Mouse (Mus musculus) heart, postnatal 0 days (tissue): Measurements from ENCODE around the gene Olfr116. TPM values are rescaled to one million over a fixed set of nuclear protein-coding genes. Genes with fewer than 3 reads are reported as not detected.

Experiments
- ATAC-seq: fragments of 200-750 bp; cut with Nextera tagmentation; 2 replicates; pipeline ENCODE4 v1.8.0; 2017; ENCODE audit warnings: low read depth, moderate number of reproducible peaks, moderate library complexity; ENCODE audit not compliant: insufficient read depth
- DNase-seq: peaks from one replicate; pipeline ENCODE4 v3.0.0-alpha.2; 2016; ENCODE audit warnings: low spot score
- H3K27ac ChIP-seq: fragments of 300-500 bp; sonication (generic); 2 replicates; pipeline ENCODE4 v1.5.1; 2014; ENCODE audit warnings: low read depth, mild to moderate bottlenecking
- H3K27me3 ChIP-seq: fragments of 300-500 bp; sonication (generic); 2 replicates; pipeline ENCODE4 v1.6.1; 2014; ENCODE audit warnings: low read length, mixed read lengths; ENCODE audit not compliant: control insufficient read depth, insufficient read depth
- H3K36me3 ChIP-seq: fragments of 300-500 bp; sonication (generic); replicated peaks from 2 replicates; pipeline ENCODE4 v1.6.1; 2014; ENCODE audit warnings: low read length, mixed read lengths; ENCODE audit not compliant: control insufficient read depth, insufficient read depth
- H3K4me1 ChIP-seq: fragments of 300-500 bp; sonication (generic); 2 replicates; pipeline ENCODE4 v1.6.1; 2014; ENCODE audit warnings: antibody characterized with exemption; ENCODE audit not compliant: control insufficient read depth, insufficient read depth
- H3K4me2 ChIP-seq: fragments of 300-500 bp; sonication (generic); 2 replicates; pipeline ENCODE4 v1.6.1; 2014; ENCODE audit warnings: low read depth, mild to moderate bottlenecking, low read length, moderate library complexity
- H3K4me3 ChIP-seq: fragments of 300-500 bp; sonication (generic); 2 replicates; pipeline ENCODE4 v1.5.1; 2014; ENCODE audit warnings: low read depth, low read length
- H3K9ac ChIP-seq: fragments of 300-500 bp; sonication (generic); replicated peaks from 2 replicates; pipeline ENCODE4 v1.6.1; 2014; ENCODE audit warnings: low read depth, low read length, mixed read lengths
- H3K9me3 ChIP-seq: fragments of 300-500 bp; sonication (generic); replicated peaks from 2 replicates; pipeline ENCODE4 v1.6.1; 2016; ENCODE audit warnings: low read length; ENCODE audit not compliant: control insufficient read depth
- CTCF ChIP-seq: IDR thresholded peaks from 2 replicates; pipeline ENCODE4 v1.5.1; 2016; ENCODE audit warnings: antibody characterized with exemption, control low read depth, low read depth
- EP300 ChIP-seq: IDR thresholded peaks from 2 replicates; pipeline ENCODE4 v1.6.1; 2016; ENCODE audit warnings: antibody characterized with exemption, low read depth
- WGBS: fragments of 180-500 bp; shearing (Covaris S2); extraction: QIAGEN DNeasy Blood & Tissue Kit; methylation state at CpG from one replicate; pipeline ENCODE4 v1.1.7; 2014; 5-methylcytosine and 5-hydroxymethylcytosine counted together
- polyA plus RNA-seq: library from polyadenylated mRNA; unstranded; fragments of >200 nt; fragmentation: Nextera tagmentation; extraction: Ambion mirVana; gene quantifications from 2 replicates; pipeline ENCODE4 v1.2.1, GENCODE M21; 2015
- total RNA-seq: library from RNA; depleted of rRNA; stranded (reverse); fragments of >200 nt; gene quantifications from 2 replicates; pipeline ENCODE4 v1.2.3, GENCODE M21; 2014; ENCODE audit warnings: low replicate concordance; rRNA removed

The Olfr116 gene
- total RNA-seq, result not detected in 2 replicates
- not detected in 2 replicates for polyA plus RNA-seq

GRCm38 (mm10) chr17:37627009-37627408, at the start of gene Olfr116, which contains the start of gene Olfr115:
Gene Olfr116, minus strand, starts transcription at chr17:37627199.
Gene Olfr115, minus strand, starts transcription at chr17:37627109.
- Histone ChIP-seq H3K4me2 (no peak within 1 kb of the TSS), H3K27me3 (no peaks in the 10 kb centered on the region), H3K27ac (no peak within 1 kb of the TSS), H3K9me3 (peaks cover 3% of the 10 kb centered on the region; the same call in 1 of the 2 replicates), H3K9ac (no peak within 1 kb of the TSS), H3K4me3 (no peak within 1 kb of the TSS), H3K36me3 (no peaks in the 10 kb centered on the region), H3K4me1 (no peaks in the 10 kb centered on the region)
- 60% methylated on average over 2 of the region's 2 CpGs for WGBS
- ATAC-seq (no peak), DNase-seq (no peak)
- TF ChIP-seq CTCF (no peak), EP300 (no peak)

- Histone ChIP-seq H3K4me2 (no peak within 1 kb of the TSS), H3K4me1 (no peaks in the 10 kb centered on the region), H3K9me3 (no peaks in the 10 kb centered on the region), H3K9ac (no peak within 1 kb of the TSS), H3K36me3 (no peaks in the 10 kb centered on the region), H3K27ac (no peak within 1 kb of the TSS), H3K27me3 (no peaks in the 10 kb centered on the region), H3K4me3 (no peak within 1 kb of the TSS)
- DNase-seq (no peak), ATAC-seq (no peak)
- 49% methylated on average over 2 of the region's 2 CpGs for WGBS
- no peak for TF ChIP-seq EP300
Observed at GRCm38 (mm10) chr17:37666688-37667087, 39.7 kb upstream of the Olfr116 start, which contains the start of gene Olfr118. Gene Olfr118, plus strand, starts transcription at chr17:37666988.

GRCm38 (mm10) chr17:37663682-37664081, 36.7 kb upstream of the Olfr116 start, which contains the start of gene Olfr117:
Gene Olfr117, minus strand, starts transcription at chr17:37663782.
- H3K36me3 ChIP-seq, result no peaks in the 10 kb centered on the region
- DNase-seq (no peak), ATAC-seq (no peak)
- no peaks in the 10 kb centered on the region for H3K27me3 ChIP-seq
- H3K4me2 ChIP-seq, result no peak within 1 kb of the TSS
- H3K4me3 ChIP-seq, result no peak within 1 kb of the TSS
- no peaks in the 10 kb centered on the region for H3K4me1 ChIP-seq
- TF ChIP-seq CTCF (no peak), EP300 (no peak)
- H3K27ac ChIP-seq, result no peak within 1 kb of the TSS
- H3K9ac ChIP-seq, result no peak within 1 kb of the TSS
- WGBS, result 32% methylated on average over 1 of the region's 1 CpGs
- H3K9me3 ChIP-seq, result no peaks in the 10 kb centered on the region

- Histone ChIP-seq H3K27ac (no peak within 1 kb of the TSS), H3K4me3 (no peak within 1 kb of the TSS), H3K36me3 (no peaks in the 10 kb centered on the region), H3K4me1 (no peaks in the 10 kb centered on the region), H3K27me3 (no peaks in the 10 kb centered on the region), H3K9me3 (no peaks in the 10 kb centered on the region), H3K9ac (no peak within 1 kb of the TSS), H3K4me2 (no peak within 1 kb of the TSS)
- TF ChIP-seq CTCF (no peak), EP300 (no peak)
- ATAC-seq (no peak), DNase-seq (no peak)
Observed at GRCm38 (mm10) chr17:37592643-37593042, 34.4 kb downstream of the Olfr116 start, which contains the start of gene Olfr114. Gene Olfr114, minus strand, starts transcription at chr17:37592743.

- no peak within 1 kb of the TSS for H3K9ac ChIP-seq
- H3K36me3 ChIP-seq, result no peaks in the 10 kb centered on the region
- no peak within 1 kb of the TSS for H3K27ac ChIP-seq
- DNase-seq (no peak), ATAC-seq (no peak)
- no peak within 1 kb of the TSS for H3K4me3 ChIP-seq
- H3K4me1 ChIP-seq, result no peaks in the 10 kb centered on the region
- TF ChIP-seq CTCF, result no peak
- no peak for TF ChIP-seq EP300
- no peaks in the 10 kb centered on the region for H3K27me3 ChIP-seq
- H3K9me3 ChIP-seq, result no peaks in the 10 kb centered on the region
- no peak within 1 kb of the TSS for H3K4me2 ChIP-seq
Observed at GRCm38 (mm10) chr17:37577563-37577962, 49.4 kb downstream of the Olfr116 start, which contains the start of gene Olfr113. Gene Olfr113, minus strand, starts transcription at chr17:37577663.

Other genes with a start within 250 kb of the Olfr116 start
- gene Olfr105-ps, start 248.2 kb downstream of the Olfr116 start, total RNA-seq, result not detected in 2 replicates
- not detected in 2 replicates for gene Olfr105-ps, start 248.2 kb downstream of the Olfr116 start, polyA plus RNA-seq
- not detected in 2 replicates for gene Olfr106-ps, start 236.8 kb downstream of the Olfr116 start, total RNA-seq
- not detected in 2 replicates for gene Olfr106-ps, start 236.8 kb downstream of the Olfr116 start, polyA plus RNA-seq
- gene Olfr107, start 228.0 kb downstream of the Olfr116 start, total RNA-seq, result not detected in 2 replicates
- gene Olfr107, start 228.0 kb downstream of the Olfr116 start, polyA plus RNA-seq, result not detected in 2 replicates
- not detected in 2 replicates for gene Olfr108, start 181.7 kb downstream of the Olfr116 start, total RNA-seq
- not detected in 2 replicates for gene Olfr108, start 181.7 kb downstream of the Olfr116 start, polyA plus RNA-seq
- not detected in 2 replicates for gene Olfr109, start 168.3 kb downstream of the Olfr116 start, total RNA-seq
- not detected in 2 replicates for gene Olfr109, start 168.3 kb downstream of the Olfr116 start, polyA plus RNA-seq
- not detected in 2 replicates for gene H2-M2, start 143.6 kb downstream of the Olfr116 start, total RNA-seq
- gene H2-M2, start 143.6 kb downstream of the Olfr116 start, polyA plus RNA-seq, result not detected in 2 replicates
- not detected in 2 replicates for gene Olfr110, start 134.7 kb downstream of the Olfr116 start, total RNA-seq
- gene Olfr110, start 134.7 kb downstream of the Olfr116 start, polyA plus RNA-seq, result not detected in 2 replicates
- not detected in 2 replicates for gene Olfr111, start 119.2 kb downstream of the Olfr116 start, total RNA-seq
- gene Olfr111, start 119.2 kb downstream of the Olfr116 start, polyA plus RNA-seq, result not detected in 2 replicates
- not detected in 2 replicates for gene Olfr112, start 57.7 kb downstream of the Olfr116 start, total RNA-seq
- not detected in 2 replicates for gene Olfr112, start 57.7 kb downstream of the Olfr116 start, polyA plus RNA-seq
- not detected in 2 replicates for gene Olfr113, start 49.5 kb downstream of the Olfr116 start, total RNA-seq
- gene Olfr113, start 49.5 kb downstream of the Olfr116 start, polyA plus RNA-seq, result not detected in 2 replicates
- not detected in 2 replicates for gene Olfr114, start 34.5 kb downstream of the Olfr116 start, total RNA-seq
- gene Olfr114, start 34.5 kb downstream of the Olfr116 start, polyA plus RNA-seq, result not detected in 2 replicates
- gene Olfr115, start 90 bp downstream of the Olfr116 start, total RNA-seq, result not detected in 2 replicates
- gene Olfr115, start 90 bp downstream of the Olfr116 start, polyA plus RNA-seq, result not detected in 2 replicates
- not detected in 2 replicates for gene Olfr117, start 36.6 kb upstream of the Olfr116 start, total RNA-seq
- gene Olfr117, start 36.6 kb upstream of the Olfr116 start, polyA plus RNA-seq, result not detected in 2 replicates
- not detected in 2 replicates for gene Olfr118, start 39.8 kb upstream of the Olfr116 start, total RNA-seq
- gene Olfr118, start 39.8 kb upstream of the Olfr116 start, polyA plus RNA-seq, result not detected in 2 replicates
- not detected in 2 replicates for gene Olfr119, start 69.4 kb upstream of the Olfr116 start, total RNA-seq
- not detected in 2 replicates for gene Olfr119, start 69.4 kb upstream of the Olfr116 start, polyA plus RNA-seq
- not detected in 2 replicates for gene Olfr120, start 94.6 kb upstream of the Olfr116 start, total RNA-seq
- gene Olfr120, start 94.6 kb upstream of the Olfr116 start, polyA plus RNA-seq, result not detected in 2 replicates
- gene Olfr121, start 121.7 kb upstream of the Olfr116 start, total RNA-seq, result not detected in 2 replicates
- not detected in 2 replicates for gene Olfr121, start 121.7 kb upstream of the Olfr116 start, polyA plus RNA-seq
- gene Olfr122, start 141.4 kb upstream of the Olfr116 start, total RNA-seq, result not detected in 2 replicates
- not detected in 2 replicates for gene Olfr122, start 141.4 kb upstream of the Olfr116 start, polyA plus RNA-seq
- gene Olfr123, start 166.3 kb upstream of the Olfr116 start, total RNA-seq, result not detected in 2 replicates
- not detected in 2 replicates for gene Olfr123, start 166.3 kb upstream of the Olfr116 start, polyA plus RNA-seq
- not detected in 2 replicates for gene Olfr124, start 172.7 kb upstream of the Olfr116 start, total RNA-seq
- not detected in 2 replicates for gene Olfr124, start 172.7 kb upstream of the Olfr116 start, polyA plus RNA-seq
- not detected in 2 replicates for gene Olfr125, start 205.8 kb upstream of the Olfr116 start, total RNA-seq
- not detected in 2 replicates for gene Olfr125, start 205.8 kb upstream of the Olfr116 start, polyA plus RNA-seq
- gene Olfr126, start 220.3 kb upstream of the Olfr116 start, total RNA-seq, result not detected in 2 replicates
- gene Olfr126, start 220.3 kb upstream of the Olfr116 start, polyA plus RNA-seq, result not detected in 2 replicates